Mouse (Mus musculus) Muller cell, postnatal 12 days (primary cell): ENCODE results near the gene Gm49333.
"Not testable (repeated sequence)": the region's sequence is repeated elsewhere in the genome, so short reads cannot be mapped to it uniquely, and the experiment has no call there.

ENCODE experiments used
- DNase-seq: peaks from one replicate; pipeline ENCODE4 v3.0.0-alpha.2; 2015; ENCODE audit errors: inconsistent ontology term

Gm49333 gene

GRCm38 (mm10) chr16:20623211-20623610, 11.8 kb downstream of the Gm49333 start:
- no peak for DNase-seq

GRCm38 (mm10) chr16:20628871-20629391, 17.5 kb downstream of the Gm49333 start:
- DNase-seq = no peak

GRCm38 (mm10) chr16:20629731-20630634, 18.6 kb downstream of the Gm49333 start, which contains the start of gene Ece2:
Gene Ece2 (plus strand): TSS chr16:20629828.
- peak; percentile 45 for DNase-seq

- DNase-seq = no peak
Measured at GRCm38 (mm10) chr16:20637410-20637809, 26.0 kb downstream of the Gm49333 start.

DNA sequence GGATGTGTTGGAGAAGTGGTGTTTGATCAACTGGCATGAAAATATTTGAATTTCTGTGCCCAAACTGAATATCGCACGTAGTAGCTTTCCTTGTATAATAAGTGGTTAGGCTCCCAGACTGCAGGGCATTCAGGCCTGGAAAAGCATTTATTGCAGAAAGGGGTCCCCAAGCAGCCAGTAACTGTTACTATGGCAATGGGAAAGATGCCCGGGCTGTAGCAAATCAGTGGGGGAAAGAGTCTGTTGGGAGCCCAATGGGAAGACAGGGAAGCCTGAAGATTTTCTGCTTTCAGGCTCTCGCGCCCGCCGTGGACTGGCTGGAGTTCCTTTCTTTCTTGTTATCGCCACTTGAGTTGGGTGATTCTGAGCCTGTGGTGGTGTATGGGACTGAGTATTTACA, 27.0 kb downstream of the Gm49333 start:
- no peak for DNase-seq

DNA sequence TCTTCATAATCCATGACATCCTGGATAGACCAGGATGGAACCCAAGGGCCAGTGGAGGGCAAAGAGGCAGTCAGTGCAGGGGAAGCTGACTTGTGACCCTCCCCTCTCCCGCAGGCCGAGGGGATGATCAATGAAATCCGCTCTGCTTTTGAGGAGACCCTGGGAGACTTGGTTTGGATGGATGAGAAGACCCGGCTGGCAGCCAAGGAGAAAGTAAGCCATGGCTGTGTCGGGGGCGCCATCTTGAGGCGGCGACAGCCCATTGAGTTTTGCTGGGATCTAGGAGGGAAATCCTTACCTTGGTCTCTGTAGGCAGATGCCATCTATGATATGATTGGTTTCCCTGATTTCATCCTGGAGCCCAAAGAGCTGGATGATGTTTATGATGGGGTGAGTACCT, 30.8 kb downstream of the Gm49333 start:
- DNase-seq = peak; percentile 54

GRCm38 (mm10) chr16:20643911-20644310, 32.5 kb downstream of the Gm49333 start:
- no peak for DNase-seq

GRCm38 (mm10) chr16:20651076-20651946, 39.9 kb downstream of the Gm49333 start, which contains the start of gene Psmd2:
Gene Psmd2 (plus strand): TSS chr16:20651652.
- peak; percentile 96 for DNase-seq

- DNase-seq = no peak
Measured at GRCm38 (mm10) chr16:20651947-20652310, 40.5 kb downstream of the Gm49333 start.

- no peak for DNase-seq
Measured at GRCm38 (mm10) chr16:20653315-20653714, 41.9 kb downstream of the Gm49333 start.

DNA sequence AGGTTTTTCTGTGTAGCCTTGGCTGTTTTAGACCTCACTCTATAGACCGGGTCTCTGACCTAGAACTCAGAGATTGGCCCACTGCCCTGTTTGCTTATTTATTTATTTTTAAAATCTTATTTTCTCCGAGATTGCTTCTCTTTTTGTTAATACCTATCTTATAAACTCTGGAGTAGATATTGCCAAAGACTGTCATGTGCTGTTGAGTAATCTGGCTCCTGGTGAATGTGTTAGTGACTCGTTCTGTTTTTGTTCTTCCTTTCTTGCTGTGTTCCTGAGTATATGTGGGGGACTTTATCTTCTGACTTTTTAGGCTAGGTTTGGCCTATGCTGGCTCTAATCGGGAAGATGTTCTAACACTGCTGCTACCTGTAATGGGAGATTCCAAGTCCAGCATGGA, 46.3 kb downstream of the Gm49333 start:
- no peak for DNase-seq

GRCm38 (mm10) chr16:20668013-20668412, 56.6 kb downstream of the Gm49333 start, which contains the start of gene Eif4g1:
Gene Eif4g1 (plus strand): TSS chr16:20668313.
- not testable (repeated sequence) for DNase-seq

DNA sequence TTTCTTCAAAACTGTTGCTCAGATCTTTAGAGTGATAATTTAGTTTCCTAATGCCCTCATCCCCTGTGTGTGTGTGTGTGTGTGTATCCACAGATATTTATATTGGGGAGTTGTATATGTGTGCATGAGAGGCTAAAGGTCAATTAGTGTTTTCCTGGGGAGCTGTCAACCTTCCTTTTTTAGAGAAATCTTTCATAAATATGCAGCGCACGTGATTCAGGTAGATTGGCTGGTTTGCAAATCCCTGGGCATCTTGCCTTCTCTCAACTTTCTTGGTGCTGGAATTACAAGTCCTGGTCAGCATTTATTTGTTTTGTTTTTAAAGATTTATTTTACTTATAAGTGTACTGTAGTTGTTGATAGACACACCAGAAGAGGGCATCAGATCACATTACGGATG, 58.9 kb downstream of the Gm49333 start:
- DNase-seq = no peak

GRCm38 (mm10) chr16:20671886-20672285, 60.5 kb downstream of the Gm49333 start:
- DNase-seq = no peak

DNA sequence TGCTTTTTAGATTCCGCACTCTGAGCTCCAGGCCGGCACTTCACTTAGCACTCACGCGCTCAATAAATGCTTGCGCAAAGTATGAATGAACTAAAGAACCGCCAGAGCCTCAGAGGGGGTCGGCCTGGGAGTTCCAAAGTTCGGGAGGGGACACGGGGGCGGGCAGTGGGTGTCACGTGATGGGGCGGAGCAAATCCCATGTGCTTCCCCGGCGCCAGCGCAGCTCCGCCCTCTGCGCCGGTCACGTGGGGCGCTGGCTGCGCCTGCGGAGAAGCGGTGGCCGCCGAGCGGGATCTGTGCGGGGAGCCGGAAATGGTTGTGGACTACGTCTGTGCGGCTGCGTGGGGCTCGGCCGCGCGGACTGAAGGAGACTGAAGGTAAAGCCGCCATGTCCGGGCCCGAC, 61.1 kb downstream of the Gm49333 start:
- peak; percentile 96 for DNase-seq

GRCm38 (mm10) chr16:20672965-20673705, 61.7 kb downstream of the Gm49333 start:
- no peak for DNase-seq

- no peak for DNase-seq
Measured at GRCm38 (mm10) chr16:20673706-20674303, 62.4 kb downstream of the Gm49333 start.

DNA sequence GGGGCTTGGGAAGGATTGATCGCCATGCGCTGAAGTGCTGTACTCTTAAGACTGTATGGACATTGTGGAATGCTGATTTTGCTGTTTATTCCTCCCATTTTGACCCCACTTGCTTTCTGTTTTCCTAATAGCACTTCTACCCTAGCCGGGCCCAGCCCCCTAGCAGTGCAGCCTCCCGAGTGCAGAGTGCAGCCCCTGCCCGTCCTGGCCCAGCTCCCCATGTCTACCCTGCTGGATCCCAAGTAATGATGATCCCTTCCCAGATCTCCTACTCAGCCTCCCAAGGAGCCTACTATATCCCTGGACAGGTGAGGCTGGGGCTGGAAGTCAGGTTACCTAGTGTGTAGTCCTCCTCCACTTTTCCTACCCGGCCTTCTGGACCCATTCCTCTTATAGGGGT, 63.8 kb downstream of the Gm49333 start:
- no peak for DNase-seq

GRCm38 (mm10) chr16:20676702-20677101, 65.3 kb downstream of the Gm49333 start:
- no peak for DNase-seq

DNA sequence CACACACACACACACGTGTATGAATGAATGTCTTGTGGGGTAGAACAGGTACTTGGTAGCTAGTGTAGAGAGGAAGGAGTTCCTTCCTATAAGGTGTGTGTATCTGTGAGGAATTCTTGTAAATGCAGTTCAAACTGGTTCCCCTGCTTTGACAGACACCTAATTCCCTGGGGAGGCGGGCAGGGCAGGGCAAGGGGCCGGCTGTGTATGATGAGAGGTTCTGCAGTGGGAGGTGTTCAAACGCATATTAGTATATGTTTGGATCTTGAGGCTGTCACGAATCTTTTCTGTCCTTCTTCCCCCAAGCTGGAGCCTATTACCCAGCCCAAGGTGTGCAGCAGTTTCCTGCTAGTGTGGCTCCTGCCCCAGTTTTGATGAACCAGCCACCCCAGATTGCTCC, 66.0 kb downstream of the Gm49333 start:
- DNase-seq = no peak
